Mouse (Mus musculus): ENCODE data around the gene Slamf9.

Slamf9 gene

GRCm38 (mm10) chr1:172489585-172490250 is 14.6 kb downstream of the Slamf9 start:
- no peak for DNase-seq (ENCODE audit: low spot score in 2 of 2)

- DNase-seq (ENCODE audit: low spot score in 2 of 2), result peak; percentile 81 to 94
Observed at GRCm38 (mm10) chr1:172490261-172490661, 15.1 kb downstream of the Slamf9 start.

GRCm38 (mm10) chr1:172492047-172492446 is 16.9 kb downstream of the Slamf9 start:
- no peak for DNase-seq (ENCODE audit: low spot score in 2 of 2)

- no peak for DNase-seq (ENCODE audit: low spot score in 2 of 2)
Observed at GRCm38 (mm10) chr1:172493516-172493915, 18.4 kb downstream of the Slamf9 start.

- no peak for DNase-seq (ENCODE audit: low spot score in 2 of 2)
Observed at GRCm38 (mm10) chr1:172496030-172496429, 20.9 kb downstream of the Slamf9 start.

GRCm38 (mm10) chr1:172497428-172497827 is 22.3 kb downstream of the Slamf9 start:
- DNase-seq (ENCODE audit: low spot score in 2 of 2), result no peak

- DNase-seq (ENCODE audit: low spot score in 2 of 2), result peak; percentile 86 to 87
Observed at GRCm38 (mm10) chr1:172499765-172500441, 24.7 kb downstream of the Slamf9 start, which contains the start of gene Tagln2. Tagln2 (plus strand) TSS chr1:172500047.

GRCm38 (mm10) chr1:172500451-172501370 is 25.6 kb downstream of the Slamf9 start:
- DNase-seq (ENCODE audit: low spot score in 2 of 2), result peak; percentile 67 to 78

GRCm38 (mm10) chr1:172501371-172502144 is 26.4 kb downstream of the Slamf9 start:
- DNase-seq (ENCODE audit: low spot score in 2 of 2), result peak in 1 of 2 experiments; percentile 66

GRCm38 (mm10) chr1:172502145-172503110 is 27.3 kb downstream of the Slamf9 start:
- no peak for DNase-seq (ENCODE audit: low spot score in 2 of 2)

- peak in 1 of 2 experiments; percentile 77 for DNase-seq (ENCODE audit: low spot score in 2 of 2)
Observed at GRCm38 (mm10) chr1:172503111-172503997, 28.2 kb downstream of the Slamf9 start.

GRCm38 (mm10) chr1:172504756-172505155 is 29.6 kb downstream of the Slamf9 start:
- DNase-seq (ENCODE audit: low spot score in 2 of 2), result no peak

GRCm38 (mm10) chr1:172507001-172507400 is 31.8 kb downstream of the Slamf9 start:
- DNase-seq (ENCODE audit: low spot score in 2 of 2), result no peak

- no peak for DNase-seq (ENCODE audit: low spot score in 2 of 2)
Observed at GRCm38 (mm10) chr1:172507701-172508100, 32.5 kb downstream of the Slamf9 start.

GRCm38 (mm10) chr1:172508172-172508571 is 33.0 kb downstream of the Slamf9 start:
- no peak for DNase-seq (ENCODE audit: low spot score in 2 of 2)

GRCm38 (mm10) chr1:172509235-172509634 is 34.1 kb downstream of the Slamf9 start:
- DNase-seq (ENCODE audit: low spot score in 2 of 2), result no peak

GRCm38 (mm10) chr1:172509983-172510382 is 34.8 kb downstream of the Slamf9 start:
- no peak for DNase-seq (ENCODE audit: low spot score in 2 of 2)

- no peak for DNase-seq (ENCODE audit: low spot score in 2 of 2)
Observed at GRCm38 (mm10) chr1:172510421-172510972, 35.3 kb downstream of the Slamf9 start.

GRCm38 (mm10) chr1:172512962-172513361 is 37.8 kb downstream of the Slamf9 start:
- DNase-seq (ENCODE audit: low spot score in 2 of 2), result peak in 1 of 2 experiments; percentile 61
